In the genomic region with DNA sequence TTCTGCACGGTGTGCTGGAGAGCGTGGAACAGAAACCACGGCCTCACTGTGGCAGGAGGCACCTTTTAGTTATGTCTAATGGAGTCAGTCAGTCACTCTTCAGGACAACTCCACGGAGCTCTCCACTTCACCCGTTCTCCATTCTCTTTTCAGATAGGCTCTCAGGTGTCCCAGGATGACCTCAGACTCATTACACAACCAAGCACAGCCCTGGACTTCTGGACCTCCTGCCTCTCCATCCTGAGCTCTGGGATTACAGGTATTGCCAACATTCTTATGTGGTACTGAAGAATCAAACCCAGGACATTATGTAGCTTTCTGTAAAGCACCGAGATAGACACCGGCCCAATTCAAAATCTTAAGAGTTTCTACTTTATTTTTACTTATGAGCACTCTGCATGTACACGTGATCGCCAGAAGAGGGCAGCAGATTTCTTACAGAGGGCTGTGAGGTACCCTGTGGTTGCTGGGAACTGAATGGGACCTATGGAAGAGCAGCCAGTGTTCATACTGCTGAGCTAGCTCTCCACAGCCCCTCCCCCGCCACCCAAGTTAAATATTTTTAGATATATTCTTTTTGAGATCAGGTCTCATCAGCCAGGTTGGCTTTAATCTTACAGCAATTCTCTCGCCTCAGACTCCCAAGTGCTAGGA, we compare ENCODE assay signal across 8 mouse cellular contexts. TPM values are rescaled to one million over a fixed set of nuclear protein-coding genes. Genes with fewer than 3 reads are reported as not detected.
A peak's percentile ranks its signal among the peaks of the same experiment; 100 is the strongest.
DNase-seq lines count a peak whose midpoint lies in the region; ATAC-seq and TF ChIP-seq lines count a peak whose summit lies in the region.

No protein-coding gene starts in this region.

- peak; percentile 85 for TF ChIP-seq CTCF in left cerebral cortex, adult 2 months (IDR thresholded peaks at IDR 0.05)
- TF ChIP-seq CTCF in midbrain, postnatal 0 days (IDR thresholded peaks at IDR 0.05): peak; percentile 82

- TF ChIP-seq POLR2A in limb, embryonic 14.5 days (IDR thresholded peaks at IDR 0.05; ENCODE audit: borderline replicate concordance, extremely low read depth, insufficient read depth, insufficient read length): no peak

- intact Hi-C loops in left cerebral cortex, adult 2 months (cut with DNase I): loop anchor here (2.0 to 5.0 kb wide), 3 partner anchors 70 to 164 kb away; partner anchors contain the start of gene Gpatch8

- 72% methylated on average over 11 of the region's 11 CpGs for WGBS in hindbrain, embryonic 11.5 days
- 72% methylated on average over 11 of the region's 11 CpGs for WGBS in limb, embryonic 14.5 days
- WGBS in midbrain, postnatal 0 days: 71% methylated on average over 11 of the region's 11 CpGs

- H3K9ac ChIP-seq in hindbrain, embryonic 11.5 days (ENCODE audit: low read depth, low read length): no peak overlapping the region
- H3K9ac ChIP-seq in limb, embryonic 14.5 days (ENCODE audit: low read depth, low read length, severe bottlenecking): no peak overlapping the region
- H3K9ac ChIP-seq in midbrain, postnatal 0 days (replicated peaks; ENCODE audit: low read length, poor library complexity, severe bottlenecking): no peak overlapping the region

- no peaks in the 10 kb centered on the region; the same call in 1 of the 2 replicates for H3K36me3 ChIP-seq in hindbrain, embryonic 11.5 days (ENCODE audit: control insufficient read depth, insufficient read depth, low read length)
- peaks cover 47% of the 10 kb centered on the region for H3K36me3 ChIP-seq in limb, embryonic 14.5 days (ENCODE audit: control insufficient read depth, insufficient read depth, low read length)
- H3K36me3 ChIP-seq in midbrain, postnatal 0 days (ENCODE audit: insufficient read depth, low read length): peaks cover 20% of the 10 kb centered on the region

- no peak overlapping the region for H3K4me2 ChIP-seq in hindbrain, embryonic 11.5 days (replicated peaks; ENCODE audit: low read depth, low read length)
- H3K4me2 ChIP-seq in limb, embryonic 14.5 days (replicated peaks; ENCODE audit: low read depth, low read length, severe bottlenecking): no peak overlapping the region
- H3K4me2 ChIP-seq in midbrain, postnatal 0 days (ENCODE audit: low read depth, low read length, poor library complexity, severe bottlenecking): no peak overlapping the region

- H3K4me3 ChIP-seq in left cerebral cortex, adult 2 months: no peak overlapping the region
- no peak overlapping the region for H3K4me3 ChIP-seq in hindbrain, embryonic 11.5 days (ENCODE audit: low read depth, low read length)
- H3K4me3 ChIP-seq in limb, embryonic 14.5 days (replicated peaks; ENCODE audit: low read length): no peak overlapping the region
- no peak overlapping the region for H3K4me3 ChIP-seq in midbrain, postnatal 0 days (ENCODE audit: low read depth, low read length)

- H3K4me1 ChIP-seq in hindbrain, embryonic 11.5 days (replicated peaks; ENCODE audit: control insufficient read depth, insufficient read depth, low read length): no peaks in the 10 kb centered on the region
- no peaks in the 10 kb centered on the region for H3K4me1 ChIP-seq in limb, embryonic 14.5 days (ENCODE audit: control insufficient read depth, insufficient read depth, low read length)
- H3K4me1 ChIP-seq in midbrain, postnatal 0 days (ENCODE audit: insufficient read depth, low read length): no peaks in the 10 kb centered on the region

- no peaks in the 10 kb centered on the region for H3K9me3 ChIP-seq in hindbrain, embryonic 11.5 days (ENCODE audit: control insufficient read depth, low read length)
- H3K9me3 ChIP-seq in limb, embryonic 14.5 days (ENCODE audit: control insufficient read depth, low read length): no peaks in the 10 kb centered on the region
- H3K9me3 ChIP-seq in midbrain, postnatal 0 days (ENCODE audit: low read length): no peaks in the 10 kb centered on the region

- H3K27ac ChIP-seq in left cerebral cortex, adult 2 months: no peak overlapping the region
- no peak overlapping the region for H3K27ac ChIP-seq in hindbrain, embryonic 11.5 days (ENCODE audit: low read depth, low read length)
- no peak overlapping the region for H3K27ac ChIP-seq in limb, embryonic 14.5 days (replicated peaks; ENCODE audit: low read depth, low read length)
- no peak overlapping the region for H3K27ac ChIP-seq in midbrain, postnatal 0 days (ENCODE audit: low read depth, low read length)

- no peaks in the 10 kb centered on the region for H3K27me3 ChIP-seq in hindbrain, embryonic 11.5 days (ENCODE audit: control insufficient read depth, insufficient read depth, low read length)
- H3K27me3 ChIP-seq in limb, embryonic 14.5 days (ENCODE audit: control insufficient read depth, insufficient read depth, low read length): no peaks in the 10 kb centered on the region
- H3K27me3 ChIP-seq in midbrain, postnatal 0 days (ENCODE audit: insufficient read depth, low read length): no peaks in the 10 kb centered on the region

- no peak for ATAC-seq in hindbrain, embryonic 11.5 days (ENCODE audit: low FRiP score)
- ATAC-seq in limb, embryonic 14.5 days (ENCODE audit: low FRiP score, low read depth): peak; percentile 72; the same call in 1 of the 2 replicates
- ATAC-seq in midbrain, postnatal 0 days (ENCODE audit: low FRiP score): no peak

- no peak for DNase-seq in left cerebral cortex, adult 2 months (ENCODE audit: extremely low spot score in 1 of 2, low spot score in 2 of 2)
- DNase-seq in left cerebral cortex, adult 11 months (ENCODE audit: low spot score): no peak
- peak; percentile 50 for DNase-seq in MEL-GATA-1-ER (ENCODE audit: extremely low read depth, low read depth)
- DNase-seq in cerebellum, adult 8-10 months: peak; percentile 41
- DNase-seq in hindbrain, embryonic 11.5 days (ENCODE audit: low spot score): peak; percentile 79
- peak; percentile 72 for DNase-seq in limb, embryonic 14.5 days (ENCODE audit: low spot score)
- peak; percentile 87 for DNase-seq in midbrain, postnatal 0 days (ENCODE audit: low spot score)
- DNase-seq in urinary bladder, postnatal 4 days (ENCODE audit: low spot score in 2 of 2): no peak

RNA-seq across cellular contexts. Expression of gene Itga2b, which starts 16.9 kb away (rescaled TPM):
- total RNA-seq in left cerebral cortex, adult 2 months (2021): 1 to 10 TPM; 2.5 to 4.1 TPM
- 3.9 and 5.5 TPM in 2 replicates for polyA plus RNA-seq in hindbrain, embryonic 11.5 days (2014; fragmentation: Nextera tagmentation; extraction: Ambion mirVana)
- polyA plus RNA-seq in limb, embryonic 14.5 days (2012; rRNA removed): 7.0 and 7.3 TPM in 2 replicates
- 3.5 and 5.0 TPM in 2 replicates for polyA plus RNA-seq in limb, embryonic 14.5 days (2014; fragmentation: Nextera tagmentation; extraction: Ambion mirVana)
- total RNA-seq in midbrain, postnatal 0 days (2014; rRNA removed): 2.6 and 4.7 TPM in 2 replicates
- 15.4 and 15.5 TPM in 2 replicates for polyA plus RNA-seq in midbrain, postnatal 0 days (2015; fragmentation: Nextera tagmentation; extraction: Ambion mirVana)

RNA-seq across cellular contexts. Expression of gene Fam171a2, which starts 39.4 kb away (rescaled TPM):
- total RNA-seq in left cerebral cortex, adult 2 months (2021): 100 to 1,000 TPM; 117 to 123 TPM
- 10.7 and 11.7 TPM in 2 replicates for polyA plus RNA-seq in hindbrain, embryonic 11.5 days (2014; fragmentation: Nextera tagmentation; extraction: Ambion mirVana)
- 56.8 and 85.1 TPM in 2 replicates for polyA plus RNA-seq in limb, embryonic 14.5 days (2012; rRNA removed)
- 8.9 and 10.0 TPM in 2 replicates for polyA plus RNA-seq in limb, embryonic 14.5 days (2014; fragmentation: Nextera tagmentation; extraction: Ambion mirVana)
- total RNA-seq in midbrain, postnatal 0 days (2014; rRNA removed): 584 and 605 TPM in 2 replicates
- polyA plus RNA-seq in midbrain, postnatal 0 days (2015; fragmentation: Nextera tagmentation; extraction: Ambion mirVana): 22.5 and 25.4 TPM in 2 replicates

RNA-seq across cellular contexts. Expression of gene Grn, which starts 56.7 kb away (rescaled TPM):
- 10 to 100 TPM; 58.1 to 66.2 TPM for total RNA-seq in left cerebral cortex, adult 2 months (2021)
- 43.3 and 47.2 TPM in 2 replicates for polyA plus RNA-seq in hindbrain, embryonic 11.5 days (2014; fragmentation: Nextera tagmentation; extraction: Ambion mirVana)
- polyA plus RNA-seq in limb, embryonic 14.5 days (2012; rRNA removed): 120 and 135 TPM in 2 replicates
- 118 and 133 TPM in 2 replicates for polyA plus RNA-seq in limb, embryonic 14.5 days (2014; fragmentation: Nextera tagmentation; extraction: Ambion mirVana)
- 74.2 and 78.0 TPM in 2 replicates for total RNA-seq in midbrain, postnatal 0 days (2014; rRNA removed)
- polyA plus RNA-seq in midbrain, postnatal 0 days (2015; fragmentation: Nextera tagmentation; extraction: Ambion mirVana): 90.4 and 91.7 TPM in 2 replicates

Comparison
In these comparisons a context has a peak if more than half of its experiments do, and no peak if none do; other contexts are left out.
1. DNase-seq: peak in MEL-GATA-1-ER (single experiment), cerebellum, adult 8-10 months (single experiment), hindbrain, embryonic 11.5 days (single experiment), limb, embryonic 14.5 days (single experiment) and midbrain, postnatal 0 days (single experiment); none in left cerebral cortex, adult 2 months (0 of 2), left cerebral cortex, adult 11 months (single experiment) and urinary bladder, postnatal 4 days (0 of 2).